Mouse (Mus musculus): ENCODE results near the gene Cers5. TPM values are rescaled to one million over a fixed set of nuclear protein-coding genes. Genes with fewer than 3 reads are reported as not detected.
A peak's percentile ranks its signal among the peaks of the same experiment; 100 is the strongest.

The Cers5 gene
- polyA plus RNA-seq, 1 experiment from 2014 or later = 81.6 TPM

GRCm38 (mm10) chr15:99712666-99713559, 59.8 kb downstream of the Cers5 start:
- 0 out of 2 replicates have a peak overlapping the region, but pooled peaks have one; percentile 24 for H3K27ac ChIP-seq
- H3K36me3 ChIP-seq = peaks cover 66% of the 10 kb centered on the region
- no peak overlapping the region for H3K4me2 ChIP-seq
- peak; percentile 11; the same call in 1 of the 2 replicates for ATAC-seq (replicated peaks; ENCODE audit: low FRiP score)
- no peak overlapping the region for H3K4me3 ChIP-seq (replicated peaks)
- WGBS = 51% methylated on average over 13 of the region's 13 CpGs
- H3K27me3 ChIP-seq = no peaks in the 10 kb centered on the region
- no peak overlapping the region for H3K9ac ChIP-seq
- H3K4me1 ChIP-seq = peaks cover 41% of the 10 kb centered on the region
- no peaks in the 10 kb centered on the region for H3K9me3 ChIP-seq (replicated peaks)

- no peak overlapping the region for H3K4me3 ChIP-seq (replicated peaks)
- no peak overlapping the region for H3K27ac ChIP-seq
- peaks cover 29% of the 10 kb centered on the region for H3K4me1 ChIP-seq
- WGBS = 58% methylated on average over 3 of the region's 3 CpGs
- no peak overlapping the region for H3K9ac ChIP-seq
- no peak overlapping the region for H3K4me2 ChIP-seq
- H3K27me3 ChIP-seq = no peaks in the 10 kb centered on the region
- no peaks in the 10 kb centered on the region for H3K9me3 ChIP-seq (replicated peaks)
- H3K36me3 ChIP-seq = peaks cover 80% of the 10 kb centered on the region
- ATAC-seq (replicated peaks; ENCODE audit: low FRiP score) = no peak
Observed at GRCm38 (mm10) chr15:99711491-99711890, 61.2 kb downstream of the Cers5 start.

GRCm38 (mm10) chr15:99710221-99711190, 62.2 kb downstream of the Cers5 start:
- H3K4me1 ChIP-seq = peaks cover 19% of the 10 kb centered on the region
- no peaks in the 10 kb centered on the region for H3K27me3 ChIP-seq
- H3K9me3 ChIP-seq (replicated peaks) = no peaks in the 10 kb centered on the region
- WGBS = 89% methylated on average over 10 of the region's 10 CpGs
- no peak overlapping the region for H3K27ac ChIP-seq
- H3K36me3 ChIP-seq = peaks cover 88% of the 10 kb centered on the region
- no peak overlapping the region for H3K4me2 ChIP-seq
- ATAC-seq (replicated peaks; ENCODE audit: low FRiP score) = no peak
- no peak overlapping the region for H3K9ac ChIP-seq
- H3K4me3 ChIP-seq (replicated peaks) = no peak overlapping the region

GRCm38 (mm10) chr15:99708176-99708575, 64.5 kb downstream of the Cers5 start:
- Histone ChIP-seq H3K27ac (no peak overlapping the region), H3K9ac (no peak overlapping the region), H3K4me3 (replicated peaks) (no peak overlapping the region), H3K36me3 (peaks cover 88% of the 10 kb centered on the region), H3K4me2 (no peak overlapping the region), H3K4me1 (peaks cover 31% of the 10 kb centered on the region), H3K9me3 (replicated peaks) (no peaks in the 10 kb centered on the region), H3K27me3 (no peaks in the 10 kb centered on the region)
- no peak for ATAC-seq (replicated peaks; ENCODE audit: low FRiP score)
- WGBS = 93% methylated on average over 13 of the region's 13 CpGs

- Histone ChIP-seq H3K27ac (peak within 1 kb of the TSS; percentile 97), H3K4me3 (replicated peaks) (peak within 1 kb of the TSS; percentile 4; the same call in 1 of the 2 replicates), H3K36me3 (peaks cover 62% of the 10 kb centered on the region), H3K9me3 (replicated peaks) (no peaks in the 10 kb centered on the region), H3K27me3 (no peaks in the 10 kb centered on the region), H3K9ac (peak within 1 kb of the TSS; percentile 23; the same call in 1 of the 2 replicates), H3K4me2 (peak within 1 kb of the TSS; percentile 73), H3K4me1 (peaks cover 39% of the 10 kb centered on the region)
- 66% methylated on average over 11 of the region's 11 CpGs for WGBS
- no peak for ATAC-seq (replicated peaks; ENCODE audit: low FRiP score)
Observed at GRCm38 (mm10) chr15:99705440-99706048, 67.1 kb downstream of the Cers5 start, which contains the start of gene Gm17349. Gm17349 (minus strand) TSS chr15:99705490.

GRCm38 (mm10) chr15:99704881-99705280, 67.8 kb downstream of the Cers5 start:
- ATAC-seq (replicated peaks; ENCODE audit: low FRiP score) = no peak
- Histone ChIP-seq H3K36me3 (peaks cover 55% of the 10 kb centered on the region), H3K4me3 (replicated peaks) (no peak overlapping the region), H3K27ac (peak overlapping the region; percentile 97), H3K4me2 (peak overlapping the region; percentile 73), H3K9ac (no peak overlapping the region), H3K27me3 (no peaks in the 10 kb centered on the region), H3K4me1 (peaks cover 44% of the 10 kb centered on the region), H3K9me3 (replicated peaks) (no peaks in the 10 kb centered on the region)
- 63% methylated on average over 7 of the region's 7 CpGs for WGBS

GRCm38 (mm10) chr15:99704041-99704681, 68.5 kb downstream of the Cers5 start:
- Histone ChIP-seq H3K4me3 (replicated peaks) (peak overlapping the region; percentile 4; the same call in 1 of the 2 replicates), H3K27ac (peak overlapping the region; percentile 97), H3K4me1 (peaks cover 48% of the 10 kb centered on the region), H3K9ac (peak overlapping the region; percentile 23; the same call in 1 of the 2 replicates), H3K4me2 (peak overlapping the region; percentile 73), H3K9me3 (replicated peaks) (no peaks in the 10 kb centered on the region), H3K27me3 (no peaks in the 10 kb centered on the region), H3K36me3 (peaks cover 48% of the 10 kb centered on the region)
- no peak for ATAC-seq (replicated peaks; ENCODE audit: low FRiP score)
- 44% methylated on average over 23 of the region's 23 CpGs for WGBS

GRCm38 (mm10) chr15:99703676-99704040, 69.0 kb downstream of the Cers5 start:
- WGBS = 66% methylated on average over 5 of the region's 5 CpGs
- peak overlapping the region; percentile 91; the same call in 1 of the 2 replicates for H3K4me3 ChIP-seq (replicated peaks)

GRCm38 (mm10) chr15:99703104-99703503, 69.6 kb downstream of the Cers5 start:
- 58% methylated on average over 9 of the region's 9 CpGs for WGBS
- peaks cover 37% of the 10 kb centered on the region for H3K36me3 ChIP-seq
- ATAC-seq (replicated peaks; ENCODE audit: low FRiP score) = no peak
- H3K4me1 ChIP-seq = peaks cover 56% of the 10 kb centered on the region
- H3K9ac ChIP-seq = peak overlapping the region; percentile 98
- peak overlapping the region; percentile 97; the same call in 1 of the 2 replicates for H3K27ac ChIP-seq
- H3K27me3 ChIP-seq = 0 out of 2 replicates have a peak, but pooled peaks cover 5% of the 10 kb centered on the region
- peak overlapping the region; percentile 91 for H3K4me3 ChIP-seq (replicated peaks)
- peak overlapping the region; percentile 73 for H3K4me2 ChIP-seq
- no peaks in the 10 kb centered on the region for H3K9me3 ChIP-seq (replicated peaks)

More at GRCm38 (mm10) chr15:99703676-99704040, 69.0 kb downstream of the Cers5 start:
- H3K9me3 ChIP-seq (replicated peaks) = no peaks in the 10 kb centered on the region
- 0 out of 2 replicates have a peak, but pooled peaks cover 2% of the 10 kb centered on the region for H3K27me3 ChIP-seq
- no peak for ATAC-seq (replicated peaks; ENCODE audit: low FRiP score)
- H3K9ac ChIP-seq = peak overlapping the region; percentile 98; the same call in 1 of the 2 replicates
- peak overlapping the region; percentile 73 for H3K4me2 ChIP-seq
- H3K27ac ChIP-seq = peak overlapping the region; percentile 97
- peaks cover 43% of the 10 kb centered on the region for H3K36me3 ChIP-seq
- H3K4me1 ChIP-seq = peaks cover 52% of the 10 kb centered on the region

- Histone ChIP-seq H3K4me2 (peak within 1 kb of the TSS; percentile 73), H3K9ac (peak within 1 kb of the TSS; percentile 98), H3K27me3 (peaks cover 11% of the 10 kb centered on the region; the same call in 1 of the 2 replicates), H3K9me3 (replicated peaks) (no peaks in the 10 kb centered on the region), H3K4me3 (replicated peaks) (peak within 1 kb of the TSS; percentile 91), H3K27ac (peak within 1 kb of the TSS; percentile 97), H3K36me3 (peaks cover 29% of the 10 kb centered on the region), H3K4me1 (peaks cover 56% of the 10 kb centered on the region)
- under 1% methylated on average over 68 of the region's 71 CpGs for WGBS
- ATAC-seq (replicated peaks; ENCODE audit: low FRiP score) = peak; percentile 95
Observed at GRCm38 (mm10) chr15:99701999-99702900, 70.4 kb downstream of the Cers5 start, which contains the start of gene Smarcd1. Smarcd1 (plus strand) TSS chr15:99702129.

All from kidney, embryonic 15.5 days (tissue).